Mouse (Mus musculus): Measurements from ENCODE around the gene Wrap73.

Gene Wrap73

DNA sequence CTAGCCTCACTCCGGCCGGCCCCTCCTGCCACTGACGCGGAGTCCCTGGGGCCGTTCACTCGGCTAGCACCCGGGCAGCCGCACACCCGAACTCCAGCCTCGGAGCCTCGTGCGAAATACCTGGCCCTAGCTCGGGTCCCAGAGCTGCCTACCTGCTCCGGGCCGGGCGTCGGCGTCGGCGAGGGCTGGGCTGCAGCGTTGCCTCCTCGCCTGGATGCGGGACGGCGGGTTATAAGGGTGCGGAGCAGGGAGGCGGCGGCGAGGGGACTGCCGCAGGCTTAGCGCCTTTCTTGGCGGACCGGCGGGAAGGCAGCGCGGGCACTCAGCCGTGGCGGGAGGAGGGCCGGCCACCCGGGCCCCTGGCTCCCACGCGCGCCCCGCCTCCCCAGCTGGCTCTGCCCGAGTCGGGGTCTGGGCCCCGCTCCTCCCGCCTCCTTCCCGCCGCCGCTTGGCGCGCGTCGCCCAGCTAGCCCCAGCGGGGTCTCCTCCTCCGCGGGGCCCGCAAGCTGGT is 2.4 kb upstream of the Wrap73 start:
- no peak for DNase-seq (ENCODE audit: low spot score in 2 of 2)

GRCm38 (mm10) chr4:154140182-154140212 is 2.2 kb upstream of the Wrap73 start, which contains the start of gene Trp73:
Gene Trp73, minus strand, starts transcription at chr4:154140208.
- DNase-seq (ENCODE audit: low spot score in 2 of 2): no peak

- DNase-seq (ENCODE audit: low spot score in 2 of 2): no peak
These were observed 1.8 kb upstream of the Wrap73 start for GRCm38 (mm10) chr4:154140213-154141008.

DNA sequence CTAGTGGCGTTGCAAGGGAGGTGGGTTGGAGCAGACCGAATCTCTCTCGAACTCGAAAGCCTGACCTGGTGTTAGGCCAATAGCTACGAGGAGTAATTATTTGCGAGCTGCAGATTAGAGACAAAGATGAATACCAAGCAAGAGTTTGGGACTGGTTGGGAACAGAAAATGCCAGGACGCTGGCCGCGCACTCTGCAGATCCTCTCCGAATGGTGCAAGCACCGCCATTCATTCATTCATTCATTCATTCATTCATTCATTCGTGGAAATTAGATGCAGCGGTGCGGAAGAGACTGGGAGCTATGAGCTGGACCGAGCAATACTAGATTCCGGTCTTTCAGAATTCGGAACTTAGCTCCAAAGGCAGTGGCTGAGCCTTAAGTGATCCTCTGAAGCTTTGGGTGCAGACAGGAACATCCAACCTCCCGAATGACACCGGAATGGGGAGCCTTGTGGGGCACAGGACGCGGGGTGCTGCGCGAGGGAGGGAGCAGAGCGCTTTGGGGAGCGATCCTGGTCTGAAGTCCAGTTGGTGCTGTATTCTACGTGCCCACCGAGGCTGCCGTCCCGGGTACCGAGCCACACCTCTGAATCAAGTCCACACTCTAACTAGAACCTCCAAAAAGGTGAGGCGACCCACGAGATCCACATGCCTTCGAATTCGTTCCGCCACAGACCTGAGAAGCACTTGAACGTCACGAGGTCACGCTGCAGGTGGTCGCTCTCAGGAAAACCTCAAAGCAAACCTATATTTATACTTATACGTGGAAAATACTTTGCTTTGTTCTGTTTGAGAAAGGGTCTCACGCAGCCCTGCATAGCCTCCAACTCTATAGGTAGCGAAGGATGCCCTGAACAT is 934 bp upstream of the Wrap73 start:
- DNase-seq (ENCODE audit: low spot score in 2 of 2): no peak

DNA sequence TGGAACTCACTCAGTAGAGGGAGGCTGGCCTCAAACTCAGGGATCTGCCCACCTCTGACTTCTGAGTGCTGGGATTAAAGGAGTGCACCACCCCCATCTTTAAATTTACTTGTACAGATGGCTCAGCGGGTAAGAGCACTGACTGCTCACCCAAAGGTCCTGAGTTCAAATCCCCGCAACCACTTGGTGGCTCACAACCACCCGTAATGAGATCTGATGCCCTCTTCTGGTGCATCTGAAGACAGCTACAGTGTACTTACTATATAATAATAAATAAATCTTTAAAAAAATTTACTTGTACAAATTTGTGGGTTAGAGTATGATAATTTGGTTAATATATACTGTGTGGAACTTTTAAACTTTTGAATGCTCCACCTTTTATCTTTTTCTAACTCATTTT is 2.5 kb downstream of the Wrap73 start:
- no peak for DNase-seq (ENCODE audit: low spot score in 2 of 2)

DNA sequence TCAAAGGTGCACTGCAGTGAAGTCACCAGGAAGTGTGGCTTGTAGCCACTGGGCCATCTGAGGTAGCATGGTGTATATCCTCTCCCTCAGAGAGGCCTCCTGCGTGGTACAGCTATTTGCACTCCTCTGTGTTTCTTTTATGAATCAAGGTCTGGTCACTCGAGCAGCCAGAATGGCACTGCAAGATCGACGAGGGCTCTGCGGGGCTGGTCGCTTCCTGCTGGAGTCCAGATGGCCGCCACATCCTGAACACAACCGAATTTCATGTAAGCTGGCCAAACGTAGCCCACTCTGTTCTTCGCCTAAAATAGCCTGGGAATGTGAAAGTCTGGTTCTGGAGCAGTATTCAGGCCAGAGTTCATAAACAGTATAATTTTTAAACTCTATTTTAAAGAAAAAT is 4.2 kb downstream of the Wrap73 start:
- no peak for DNase-seq (ENCODE audit: low spot score in 2 of 2)

- DNase-seq (ENCODE audit: low spot score in 2 of 2): no peak
These were observed 11.9 kb downstream of the Wrap73 start for GRCm38 (mm10) chr4:154154104-154154503.

GRCm38 (mm10) chr4:154156050-154156449 is 13.9 kb downstream of the Wrap73 start:
- DNase-seq (ENCODE audit: low spot score in 2 of 2): no peak

GRCm38 (mm10) chr4:154157970-154158662 is 15.9 kb downstream of the Wrap73 start:
- no peak for DNase-seq (ENCODE audit: low spot score in 2 of 2)

GRCm38 (mm10) chr4:154159002-154159401 is 16.8 kb downstream of the Wrap73 start:
- peak; percentile 86 to 90 for DNase-seq (ENCODE audit: low spot score in 2 of 2)

GRCm38 (mm10) chr4:154159961-154160537 is 17.9 kb downstream of the Wrap73 start:
- DNase-seq (ENCODE audit: low spot score in 2 of 2): no peak

- peak; percentile 96 to 97 for DNase-seq (ENCODE audit: low spot score in 2 of 2)
These were observed 18.6 kb downstream of the Wrap73 start, which contains the start of gene Tprgl for GRCm38 (mm10) chr4:154160538-154161390. Gene Tprgl, minus strand, starts transcription at chr4:154160666.

DNA sequence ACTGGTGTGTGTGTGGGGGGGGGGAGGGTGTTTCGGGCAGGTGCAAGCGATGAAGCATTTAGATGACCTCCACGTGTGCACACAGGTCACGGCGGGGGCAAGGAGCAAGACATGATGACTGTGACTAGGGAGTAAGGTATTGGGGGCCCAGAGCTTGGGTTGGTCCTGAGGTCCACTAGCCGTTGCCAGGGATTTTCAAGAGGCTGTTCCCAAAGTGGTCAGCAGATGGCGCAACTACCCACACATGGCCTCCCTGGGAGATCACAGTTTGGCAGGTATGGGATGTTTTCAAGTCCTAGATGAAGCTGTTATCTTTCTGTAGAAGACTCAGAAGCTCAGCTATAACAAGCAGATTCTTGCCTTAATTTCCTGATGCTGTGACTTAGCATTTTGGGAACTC is 21.1 kb downstream of the Wrap73 start:
- peak; percentile 71 to 83 for DNase-seq (ENCODE audit: low spot score in 2 of 2)

- DNase-seq (ENCODE audit: low spot score in 2 of 2): peak; percentile 46 to 71
These were observed 24.9 kb downstream of the Wrap73 start for GRCm38 (mm10) chr4:154167053-154167452.

GRCm38 (mm10) chr4:154170021-154170420 is 27.8 kb downstream of the Wrap73 start:
- DNase-seq (ENCODE audit: low spot score in 2 of 2): no peak

- no peak for DNase-seq (ENCODE audit: low spot score in 2 of 2)
These were observed 28.5 kb downstream of the Wrap73 start, which contains the start of gene Megf6 for GRCm38 (mm10) chr4:154170506-154171150. Gene Megf6, plus strand, starts transcription at chr4:154170730.

DNA sequence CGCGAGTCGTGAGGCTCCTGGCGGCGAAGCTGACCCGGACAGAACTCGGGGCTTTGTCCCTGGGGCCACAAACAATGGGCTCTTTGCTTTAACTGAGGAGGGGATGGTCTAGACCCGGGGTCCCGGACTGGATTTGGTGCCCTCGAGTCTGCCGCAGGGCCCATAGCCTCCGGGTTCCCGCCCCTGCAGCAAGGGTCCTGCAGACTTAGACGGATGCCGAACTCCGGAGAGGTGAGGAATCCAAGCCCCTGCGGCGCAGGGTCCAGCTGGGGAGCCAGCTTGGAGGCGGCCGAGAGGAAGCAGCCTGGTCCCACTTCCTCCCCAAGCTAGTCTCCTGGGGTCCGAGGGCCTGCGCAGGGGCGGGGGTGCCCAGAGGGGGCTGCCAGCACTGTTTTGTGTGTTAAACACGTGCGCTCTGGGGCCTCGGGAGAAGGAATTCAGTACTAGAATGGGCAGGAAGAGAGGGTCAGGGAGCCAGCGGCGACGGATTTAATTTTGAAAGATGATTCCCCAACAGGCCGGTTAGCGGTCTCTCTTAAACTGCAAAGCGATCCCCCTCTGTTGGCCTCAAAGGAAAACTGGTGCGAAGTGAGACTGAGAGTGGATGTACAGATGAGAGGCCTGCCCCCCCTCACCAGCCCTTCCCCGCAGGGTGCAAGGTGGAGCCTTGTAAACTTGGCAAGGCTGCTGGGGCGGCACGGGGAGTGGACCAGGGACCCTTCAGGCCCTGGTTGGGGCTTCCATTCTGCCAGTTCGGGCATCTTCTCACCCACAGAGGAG is 29.2 kb downstream of the Wrap73 start:
- no peak for DNase-seq (ENCODE audit: low spot score in 2 of 2)

GRCm38 (mm10) chr4:154171931-154172604 is 29.9 kb downstream of the Wrap73 start:
- DNase-seq (ENCODE audit: low spot score in 2 of 2): no peak

DNA sequence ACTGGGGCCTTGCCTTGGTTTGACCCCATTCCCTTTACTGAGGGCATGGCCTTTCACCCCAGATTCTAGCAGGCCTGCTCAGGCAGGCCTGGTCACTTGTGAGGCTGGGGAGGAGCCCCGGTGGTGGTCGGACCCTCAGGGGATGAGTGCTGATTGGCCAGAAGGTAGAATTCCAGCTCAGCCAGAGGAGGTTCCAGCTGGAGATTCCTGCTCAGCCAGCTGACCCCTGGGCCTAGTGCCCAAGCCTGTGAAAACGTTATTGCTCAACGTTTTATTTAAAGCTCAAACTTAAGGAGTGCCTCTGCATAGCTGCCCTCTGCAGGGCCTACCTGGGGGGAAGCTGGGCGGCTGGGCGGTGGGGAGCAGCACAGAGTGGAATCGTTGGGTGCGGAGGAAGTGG is 35.1 kb downstream of the Wrap73 start:
- DNase-seq (ENCODE audit: low spot score in 2 of 2): no peak

All from cerebellum, postnatal 4 days (tissue).